Mouse (Mus musculus): ENCODE measurements around the gene Ap1b1. TPM values are rescaled to one million over a fixed set of nuclear protein-coding genes. Genes with fewer than 3 reads are reported as not detected.

The Ap1b1 gene
- total and polyA plus RNA-seq, 3 experiments, result 86.1 to 141 (median 98.0) TPM

- H3K4me3 ChIP-seq (ENCODE audit: low read depth, low read length), result no peak overlapping the region
- no peak for DNase-seq (ENCODE audit: low spot score)
- H3K27me3 ChIP-seq (ENCODE audit: insufficient read depth, low read length), result no peaks in the 10 kb centered on the region
- no peak for TF ChIP-seq CTCF (IDR thresholded peaks at IDR 0.05; ENCODE audit: low read depth, low read length)
- ATAC-seq (ENCODE audit: extremely low read depth, insufficient number of reproducible peaks, low FRiP score, poor library complexity, severe bottlenecking), result no peak
- peaks cover 48% of the 10 kb centered on the region for H3K4me1 ChIP-seq (ENCODE audit: insufficient read depth, low read depth, low read length)
- no peaks in the 10 kb centered on the region for H3K9me3 ChIP-seq (replicated peaks)
- H3K36me3 ChIP-seq (replicated peaks), result no peaks in the 10 kb centered on the region
These were observed 3.6 kb upstream of the Ap1b1 start for GRCm38 (mm10) chr11:4983010-4983409.

DNA sequence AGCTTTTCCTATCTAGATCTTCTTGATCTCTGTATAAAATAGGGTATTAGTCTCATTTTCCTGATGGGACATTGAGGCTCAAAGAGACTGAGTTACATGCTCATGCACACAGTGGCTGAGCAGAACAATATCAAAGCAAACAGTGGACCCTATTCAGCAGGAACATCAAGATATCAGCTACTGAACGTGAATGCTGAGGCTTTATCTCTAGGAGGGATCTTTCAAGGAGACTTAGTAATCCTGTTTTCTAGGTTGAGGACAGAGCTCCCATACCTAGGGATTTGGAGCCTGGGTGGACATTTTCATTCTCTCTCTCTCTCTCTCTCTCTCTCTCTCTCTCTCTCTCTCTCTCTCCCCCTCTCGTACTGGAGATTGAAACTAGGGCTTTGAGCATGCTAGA is 3.1 kb upstream of the Ap1b1 start:
- Histone ChIP-seq H3K9me3 (replicated peaks) (no peaks in the 10 kb centered on the region), H3K4me3 (ENCODE audit: low read depth, low read length) (no peak overlapping the region; the same call in 1 of the 2 replicates), H3K36me3 (replicated peaks) (peaks cover 4% of the 10 kb centered on the region), H3K27me3 (ENCODE audit: insufficient read depth, low read length) (no peaks in the 10 kb centered on the region), H3K4me1 (ENCODE audit: insufficient read depth, low read depth, low read length) (peaks cover 54% of the 10 kb centered on the region)
- no peak for DNase-seq (ENCODE audit: low spot score)
- TF ChIP-seq POLR2AphosphoS5 (IDR thresholded peaks at IDR 0.05; ENCODE audit: insufficient replicate concordance, low read depth, low read length) (no peak), TAL1 (conservative IDR thresholded peaks at IDR 0.05; ENCODE audit: low read depth, low read length) (no peak), CTCF (IDR thresholded peaks at IDR 0.05; ENCODE audit: low read depth, low read length) (no peak), GATA2 (IDR thresholded peaks at IDR 0.05; ENCODE audit: borderline replicate concordance, low read depth, low read length) (no peak), GATA1 (IDR thresholded peaks at IDR 0.05; ENCODE audit: borderline replicate concordance, low read length) (no peak)
- no peak for ATAC-seq (ENCODE audit: extremely low read depth, insufficient number of reproducible peaks, low FRiP score, poor library complexity, severe bottlenecking)

DNA sequence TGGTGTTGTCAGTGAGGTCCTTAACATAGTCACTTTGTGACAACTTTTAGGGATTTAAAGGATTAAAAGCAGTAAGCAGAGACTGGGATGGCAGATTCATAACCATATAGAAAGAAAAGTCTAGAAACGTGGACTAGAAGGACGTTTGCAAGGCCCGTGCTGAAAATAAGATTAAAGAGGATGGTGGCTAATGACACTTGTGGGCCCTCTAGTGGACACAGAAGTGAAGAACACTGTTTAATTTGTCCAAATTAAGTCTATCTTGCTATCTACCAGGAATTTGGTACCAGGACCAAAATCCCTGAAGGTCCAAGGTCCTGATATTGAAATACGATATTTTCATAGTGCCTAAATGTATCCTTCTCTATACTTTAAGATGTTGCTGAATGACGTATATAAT is 2.4 kb upstream of the Ap1b1 start:
- H3K36me3 ChIP-seq (replicated peaks), result peaks cover 11% of the 10 kb centered on the region
- TF ChIP-seq CTCF (IDR thresholded peaks at IDR 0.05; ENCODE audit: low read depth, low read length) (peak; percentile 42), GATA2 (IDR thresholded peaks at IDR 0.05; ENCODE audit: borderline replicate concordance, low read depth, low read length) (no peak)
- peak; percentile 29 for DNase-seq (ENCODE audit: low spot score)
- H3K4me1 ChIP-seq (ENCODE audit: insufficient read depth, low read depth, low read length), result peaks cover 61% of the 10 kb centered on the region
- H3K4me3 ChIP-seq (ENCODE audit: low read depth, low read length), result no peak overlapping the region; the same call in 1 of the 2 replicates
- no peaks in the 10 kb centered on the region for H3K9me3 ChIP-seq (replicated peaks)
- H3K27me3 ChIP-seq (ENCODE audit: insufficient read depth, low read length), result no peaks in the 10 kb centered on the region
- no peak for ATAC-seq (ENCODE audit: extremely low read depth, insufficient number of reproducible peaks, low FRiP score, poor library complexity, severe bottlenecking)

DNA sequence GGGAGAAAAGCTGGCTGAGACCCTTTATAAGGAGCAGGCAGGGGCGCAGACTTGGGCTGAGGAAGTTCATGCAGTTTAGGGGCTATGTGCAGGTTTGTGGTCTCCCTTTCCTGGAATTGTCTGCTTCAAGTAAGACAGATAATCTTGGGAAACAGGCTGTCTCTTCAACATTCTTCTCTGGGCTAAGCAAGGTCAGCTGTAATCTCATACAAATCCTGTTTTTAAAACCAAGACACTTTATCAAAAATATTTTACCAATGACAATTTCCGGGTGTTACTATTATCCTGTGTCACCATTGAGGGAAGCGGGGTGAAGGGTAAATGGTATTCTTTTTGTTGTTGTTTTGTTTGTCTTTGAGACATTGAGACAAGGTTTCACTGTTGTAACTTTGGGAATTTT is 1.8 kb upstream of the Ap1b1 start:
- Histone ChIP-seq H3K4me3 (ENCODE audit: low read depth, low read length) (peak overlapping the region; percentile 54; the same call in 1 of the 2 replicates), H3K36me3 (replicated peaks) (peaks cover 15% of the 10 kb centered on the region), H3K4me1 (ENCODE audit: insufficient read depth, low read depth, low read length) (peaks cover 66% of the 10 kb centered on the region), H3K27me3 (ENCODE audit: insufficient read depth, low read length) (no peaks in the 10 kb centered on the region), H3K9me3 (replicated peaks) (no peaks in the 10 kb centered on the region)
- DNase-seq (ENCODE audit: low spot score) (peak; percentile 33), ATAC-seq (ENCODE audit: extremely low read depth, insufficient number of reproducible peaks, low FRiP score, poor library complexity, severe bottlenecking) (peak; percentile 23)
- TF ChIP-seq TAL1 (conservative IDR thresholded peaks at IDR 0.05; ENCODE audit: low read depth, low read length), result no peak
- TF ChIP-seq CTCF (IDR thresholded peaks at IDR 0.05; ENCODE audit: low read depth, low read length), result no peak
- TF ChIP-seq GATA1 (IDR thresholded peaks at IDR 0.05; ENCODE audit: borderline replicate concordance, low read length), result no peak
- no peak for TF ChIP-seq POLR2AphosphoS5 (IDR thresholded peaks at IDR 0.05; ENCODE audit: insufficient replicate concordance, low read depth, low read length)
- TF ChIP-seq GATA2 (IDR thresholded peaks at IDR 0.05; ENCODE audit: borderline replicate concordance, low read depth, low read length), result no peak

DNA sequence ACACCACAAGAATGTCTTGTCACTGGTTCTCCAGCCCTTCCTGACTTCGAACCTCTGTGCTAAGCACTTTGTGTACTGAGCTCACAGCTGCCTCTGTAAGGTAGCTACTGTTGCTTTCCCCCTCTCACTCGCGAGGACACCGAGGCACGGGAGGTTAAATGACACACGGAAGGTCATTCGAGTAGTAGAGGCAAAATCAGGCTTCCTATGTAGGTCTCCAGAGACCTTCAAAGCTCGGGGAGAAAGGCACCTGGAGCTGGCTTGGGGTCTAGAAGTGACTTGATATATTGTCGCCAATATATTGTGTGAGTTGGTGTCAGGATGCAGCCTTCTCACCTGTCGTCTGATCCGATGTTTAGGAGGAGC is 846 bp downstream of the Ap1b1 start:
- Histone ChIP-seq H3K36me3 (replicated peaks) (peaks cover 41% of the 10 kb centered on the region), H3K4me1 (ENCODE audit: insufficient read depth, low read depth, low read length) (peaks cover 86% of the 10 kb centered on the region), H3K27me3 (ENCODE audit: insufficient read depth, low read length) (no peaks in the 10 kb centered on the region; the same call in 1 of the 2 replicates), H3K9me3 (replicated peaks) (no peaks in the 10 kb centered on the region), H3K4me3 (ENCODE audit: low read depth, low read length) (peak overlapping the region; percentile 86)
- DNase-seq (ENCODE audit: low spot score) (no peak), ATAC-seq (ENCODE audit: extremely low read depth, insufficient number of reproducible peaks, low FRiP score, poor library complexity, severe bottlenecking) (no peak)
- TF ChIP-seq CTCF (IDR thresholded peaks at IDR 0.05; ENCODE audit: low read depth, low read length), result no peak
- no peak for TF ChIP-seq POLR2AphosphoS5 (IDR thresholded peaks at IDR 0.05; ENCODE audit: insufficient replicate concordance, low read depth, low read length)
- no peak for TF ChIP-seq GATA2 (IDR thresholded peaks at IDR 0.05; ENCODE audit: borderline replicate concordance, low read depth, low read length)
- TF ChIP-seq TAL1 (conservative IDR thresholded peaks at IDR 0.05; ENCODE audit: low read depth, low read length), result no peak
- TF ChIP-seq GATA1 (IDR thresholded peaks at IDR 0.05; ENCODE audit: borderline replicate concordance, low read length), result no peak

GRCm38 (mm10) chr11:4989187-4989586 is 2.6 kb downstream of the Ap1b1 start:
- Histone ChIP-seq H3K4me3 (ENCODE audit: low read depth, low read length) (peak overlapping the region; percentile 4; the same call in 1 of the 2 replicates), H3K36me3 (replicated peaks) (peaks cover 58% of the 10 kb centered on the region), H3K4me1 (ENCODE audit: insufficient read depth, low read depth, low read length) (peaks cover 74% of the 10 kb centered on the region), H3K9me3 (replicated peaks) (no peaks in the 10 kb centered on the region), H3K27me3 (ENCODE audit: insufficient read depth, low read length) (no peaks in the 10 kb centered on the region; the same call in 1 of the 2 replicates)
- no peak for DNase-seq (ENCODE audit: low spot score)
- no peak for TF ChIP-seq GATA2 (IDR thresholded peaks at IDR 0.05; ENCODE audit: borderline replicate concordance, low read depth, low read length)
- no peak for TF ChIP-seq CTCF (IDR thresholded peaks at IDR 0.05; ENCODE audit: low read depth, low read length)
- TF ChIP-seq POLR2AphosphoS5 (IDR thresholded peaks at IDR 0.05; ENCODE audit: insufficient replicate concordance, low read depth, low read length), result no peak
- TF ChIP-seq TAL1 (conservative IDR thresholded peaks at IDR 0.05; ENCODE audit: low read depth, low read length), result no peak
- no peak; the same call in 1 of the 2 replicates for ATAC-seq (ENCODE audit: extremely low read depth, insufficient number of reproducible peaks, low FRiP score, poor library complexity, severe bottlenecking)

DNA sequence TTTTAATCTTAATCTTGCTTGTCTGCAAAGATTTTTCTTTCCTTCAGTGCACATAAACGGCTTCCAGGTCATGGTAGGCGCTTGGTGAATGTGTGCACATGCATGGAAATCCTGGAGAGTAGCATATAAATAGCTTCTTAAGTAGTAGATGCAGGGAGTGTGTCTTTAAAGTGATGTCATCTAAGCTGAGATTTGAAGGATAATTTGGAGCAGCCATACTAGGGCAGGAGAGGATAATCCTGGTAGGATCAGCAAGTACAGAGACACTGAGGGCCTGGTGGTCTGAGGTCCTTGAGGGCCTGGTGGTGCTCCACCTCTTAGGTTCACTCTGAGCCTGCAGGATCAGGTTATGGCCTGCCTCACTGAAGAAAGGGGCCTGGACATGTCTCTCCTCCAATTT is 5.8 kb downstream of the Ap1b1 start:
- DNase-seq (ENCODE audit: low spot score), result no peak
- H3K4me1 ChIP-seq (ENCODE audit: insufficient read depth, low read depth, low read length), result peaks cover 61% of the 10 kb centered on the region
- ATAC-seq (ENCODE audit: extremely low read depth, insufficient number of reproducible peaks, low FRiP score, poor library complexity, severe bottlenecking), result no peak
- H3K36me3 ChIP-seq (replicated peaks), result peaks cover 88% of the 10 kb centered on the region
- TF ChIP-seq GATA1 (IDR thresholded peaks at IDR 0.05; ENCODE audit: borderline replicate concordance, low read length) (no peak), GATA2 (IDR thresholded peaks at IDR 0.05; ENCODE audit: borderline replicate concordance, low read depth, low read length) (no peak), TAL1 (conservative IDR thresholded peaks at IDR 0.05; ENCODE audit: low read depth, low read length) (no peak), POLR2AphosphoS5 (IDR thresholded peaks at IDR 0.05; ENCODE audit: insufficient replicate concordance, low read depth, low read length) (no peak), CTCF (IDR thresholded peaks at IDR 0.05; ENCODE audit: low read depth, low read length) (no peak)
- no peak overlapping the region for H3K4me3 ChIP-seq (ENCODE audit: low read depth, low read length)
- no peaks in the 10 kb centered on the region for H3K9me3 ChIP-seq (replicated peaks)
- H3K27me3 ChIP-seq (ENCODE audit: insufficient read depth, low read length), result no peaks in the 10 kb centered on the region; the same call in 1 of the 2 replicates
